Mouse (Mus musculus) limb, embryonic 14.5 days (tissue): ENCODE data around the gene Grid1. TPM values are rescaled to one million over a fixed set of nuclear protein-coding genes. Genes with fewer than 3 reads are reported as not detected.

Experiments used
- ATAC-seq: fragments of 200-750 bp; cut with Nextera tagmentation; 2 replicates; pipeline ENCODE4 v1.8.0; 2017; ENCODE audit warnings: low read depth, moderate number of reproducible peaks, moderate TSS enrichment; ENCODE audit not compliant: low FRiP score
- DNase-seq: peaks from one replicate; pipeline ENCODE4 v3.0.0-alpha.2; 2015; ENCODE audit warnings: low spot score
- H3K27ac ChIP-seq: fragments of 300-500 bp; sonication (generic); replicated peaks from 2 replicates; pipeline ENCODE4 v1.5.1; 2014; ENCODE audit warnings: low read depth, mild to moderate bottlenecking, low read length, moderate library complexity, mixed read lengths
- H3K27me3 ChIP-seq: fragments of 300-500 bp; sonication (generic); 2 replicates; pipeline ENCODE4 v1.6.1; 2014; ENCODE audit warnings: low read length, mixed read lengths; ENCODE audit not compliant: control insufficient read depth, insufficient read depth
- H3K36me3 ChIP-seq: fragments of 300-500 bp; sonication (generic); 2 replicates; pipeline ENCODE4 v1.6.1; 2014; ENCODE audit warnings: mild to moderate bottlenecking, low read length, moderate library complexity, mixed read lengths; ENCODE audit not compliant: control insufficient read depth, insufficient read depth
- H3K4me1 ChIP-seq: fragments of 300-500 bp; sonication (generic); 2 replicates; pipeline ENCODE4 v1.6.1; 2014; ENCODE audit warnings: antibody characterized with exemption, low read length, mixed read lengths; ENCODE audit not compliant: control insufficient read depth, insufficient read depth
- H3K4me2 ChIP-seq: fragments of 300-500 bp; sonication (generic); replicated peaks from 2 replicates; pipeline ENCODE4 v1.6.1; 2014; ENCODE audit warnings: low read depth, mild to moderate bottlenecking, low read length, moderate library complexity; ENCODE audit not compliant: severe bottlenecking
- H3K4me3 ChIP-seq: fragments of 300-500 bp; sonication (generic); replicated peaks from 2 replicates; pipeline ENCODE4 v1.5.1; 2014; ENCODE audit warnings: low read length
- H3K9ac ChIP-seq: fragments of 300-500 bp; sonication (generic); 2 replicates; pipeline ENCODE4 v1.6.1; 2014; ENCODE audit warnings: mild to moderate bottlenecking, low read depth, low read length, moderate library complexity; ENCODE audit not compliant: severe bottlenecking
- H3K9me3 ChIP-seq: fragments of 300-500 bp; sonication (generic); 2 replicates; pipeline ENCODE4 v1.6.1; 2016; ENCODE audit warnings: low read length; ENCODE audit not compliant: control insufficient read depth
- POLR2A ChIP-seq: fragments of 200-500 bp; IDR thresholded peaks from 2 replicates; pipeline ENCODE4 v1.8.0; 2012; ENCODE audit warnings: inconsistent platforms, mild to moderate bottlenecking, moderate library complexity, borderline replicate concordance; ENCODE audit not compliant: insufficient read depth, insufficient read length; ENCODE audit errors: extremely low read depth
- WGBS: fragments of 180-500 bp; shearing (Covaris S2); extraction: QIAGEN DNeasy Blood & Tissue Kit; methylation state at CpG from one replicate; pipeline ENCODE4 v1.1.7; 2014; 5-methylcytosine and 5-hydroxymethylcytosine counted together
- polyA plus RNA-seq, 2 experiments: library from polyadenylated mRNA; depleted of rRNA in 1 of 2; stranded (reverse) in 1 of 2; unstranded in 1 of 2; fragments of >200 nt; fragmentation: Nextera tagmentation in 1 of 2; extraction: Ambion mirVana in 1 of 2; gene quantifications; 2 replicates each; pipeline versions ENCODE4 v1.2.1 to v1.2.3; 2012 to 2014

The Grid1 gene
- polyA plus RNA-seq, 2 experiments = 0.87 to 2.0 TPM

- no peak overlapping the region for H3K27ac ChIP-seq
- H3K4me3 ChIP-seq = no peak overlapping the region
- no peaks in the 10 kb centered on the region for H3K36me3 ChIP-seq
- no peaks in the 10 kb centered on the region for H3K27me3 ChIP-seq
- H3K4me1 ChIP-seq = peaks cover 2% of the 10 kb centered on the region; the same call in 1 of the 2 replicates
- 74% methylated on average over 3 of the region's 3 CpGs for WGBS
- no peak overlapping the region for H3K4me2 ChIP-seq
- no peak for DNase-seq
- no peak for TF ChIP-seq POLR2A
- ATAC-seq = no peak
- H3K9ac ChIP-seq = no peak overlapping the region
- no peaks in the 10 kb centered on the region for H3K9me3 ChIP-seq
These were observed 302.2 kb downstream of the Grid1 start for GRCm38 (mm10) chr14:35122111-35122510.

GRCm38 (mm10) chr14:35123260-35123875 is 303.5 kb downstream of the Grid1 start:
- ATAC-seq (peak; percentile 56), DNase-seq (no peak)
- H3K4me1 ChIP-seq = peaks cover 2% of the 10 kb centered on the region; the same call in 1 of the 2 replicates
- H3K9me3 ChIP-seq = no peaks in the 10 kb centered on the region
- H3K36me3 ChIP-seq = no peaks in the 10 kb centered on the region
- WGBS = 77% methylated on average over 5 of the region's 5 CpGs
- H3K27me3 ChIP-seq = no peaks in the 10 kb centered on the region
- H3K27ac ChIP-seq = no peak overlapping the region
- H3K4me2 ChIP-seq = no peak overlapping the region
- no peak overlapping the region for H3K9ac ChIP-seq
- no peak overlapping the region for H3K4me3 ChIP-seq
- TF ChIP-seq POLR2A = no peak

- WGBS = 90% methylated on average over 8 of the region's 8 CpGs
- H3K9ac ChIP-seq = no peak overlapping the region
- no peaks in the 10 kb centered on the region for H3K4me1 ChIP-seq
- no peak overlapping the region for H3K27ac ChIP-seq
- no peak for DNase-seq
- no peak for ATAC-seq
- H3K27me3 ChIP-seq = no peaks in the 10 kb centered on the region
- H3K36me3 ChIP-seq = no peaks in the 10 kb centered on the region
- no peak overlapping the region for H3K4me2 ChIP-seq
- TF ChIP-seq POLR2A = no peak
- H3K4me3 ChIP-seq = no peak overlapping the region
- no peaks in the 10 kb centered on the region for H3K9me3 ChIP-seq
These were observed 307.7 kb downstream of the Grid1 start for GRCm38 (mm10) chr14:35127616-35128015.

GRCm38 (mm10) chr14:35135056-35135455 is 315.1 kb downstream of the Grid1 start:
- Histone ChIP-seq H3K27me3 (no peaks in the 10 kb centered on the region), H3K36me3 (no peaks in the 10 kb centered on the region), H3K4me1 (no peaks in the 10 kb centered on the region), H3K27ac (no peak overlapping the region), H3K9ac (no peak overlapping the region), H3K4me2 (no peak overlapping the region), H3K4me3 (no peak overlapping the region), H3K9me3 (no peaks in the 10 kb centered on the region)
- TF ChIP-seq POLR2A = no peak
- 77% methylated on average over 2 of the region's 2 CpGs for WGBS
- no peak for DNase-seq
- ATAC-seq = no peak

GRCm38 (mm10) chr14:35138069-35138468 is 318.2 kb downstream of the Grid1 start:
- DNase-seq (no peak), ATAC-seq (no peak)
- Histone ChIP-seq H3K27me3 (no peaks in the 10 kb centered on the region), H3K36me3 (no peaks in the 10 kb centered on the region), H3K9me3 (no peaks in the 10 kb centered on the region), H3K4me2 (no peak overlapping the region), H3K9ac (no peak overlapping the region), H3K4me1 (no peaks in the 10 kb centered on the region), H3K27ac (no peak overlapping the region), H3K4me3 (no peak overlapping the region)
- TF ChIP-seq POLR2A = no peak
- 49% methylated on average over 7 of the region's 7 CpGs for WGBS
